Mouse (Mus musculus) forebrain, embryonic 10.5 days (tissue): ENCODE results near the gene Cdr2l. TPM values are rescaled to one million over a fixed set of nuclear protein-coding genes. Genes with fewer than 3 reads are reported as not detected.
A peak's percentile ranks its signal among the peaks of the same experiment; 100 is the strongest.

Experiments
- DNase-seq: peaks from one replicate; pipeline ENCODE4 v3.0.0-alpha.2; 2017; ENCODE audit warnings: low spot score; ENCODE audit errors: extremely low spot score
- H3K27ac ChIP-seq: fragments of 300-500 bp; sonication (generic); 2 replicates; pipeline ENCODE4 v1.5.1; 2016; ENCODE audit warnings: mild to moderate bottlenecking
- H3K27me3 ChIP-seq: fragments of 300-500 bp; sonication (generic); 2 replicates; pipeline ENCODE4 v1.6.1; 2016; ENCODE audit warnings: mild to moderate bottlenecking; ENCODE audit not compliant: poor library complexity, severe bottlenecking
- H3K36me3 ChIP-seq: fragments of 300-500 bp; sonication (generic); replicated peaks from 2 replicates; pipeline ENCODE4 v1.6.1; 2016; ENCODE audit warnings: mild to moderate bottlenecking, moderate library complexity
- H3K4me1 ChIP-seq: fragments of 300-500 bp; sonication (generic); 2 replicates; pipeline ENCODE4 v1.6.1; 2016
- H3K4me3 ChIP-seq: fragments of 300-500 bp; sonication (generic); 2 replicates; pipeline ENCODE4 v1.5.1; 2016; ENCODE audit warnings: mild to moderate bottlenecking, moderate library complexity
- H3K9me3 ChIP-seq: fragments of 300-500 bp; sonication (generic); 2 replicates; pipeline ENCODE4 v1.6.1; 2016; ENCODE audit warnings: mild to moderate bottlenecking, moderate library complexity
- WGBS: fragments of 180-500 bp; shearing (Covaris S2); methylation state at CpG from one replicate; pipeline ENCODE4 v1.1.7; 2016; 5-methylcytosine and 5-hydroxymethylcytosine counted together
- polyA plus RNA-seq: library from polyadenylated mRNA; unstranded; fragments of >200 nt; fragmentation: Nextera tagmentation; extraction: Ambion mirVana; gene quantifications from 2 replicates; pipeline ENCODE4 v1.2.1, GENCODE M21; 2016

Cdr2l gene
- polyA plus RNA-seq: 21.1 and 21.8 TPM in 2 replicates

DNA sequence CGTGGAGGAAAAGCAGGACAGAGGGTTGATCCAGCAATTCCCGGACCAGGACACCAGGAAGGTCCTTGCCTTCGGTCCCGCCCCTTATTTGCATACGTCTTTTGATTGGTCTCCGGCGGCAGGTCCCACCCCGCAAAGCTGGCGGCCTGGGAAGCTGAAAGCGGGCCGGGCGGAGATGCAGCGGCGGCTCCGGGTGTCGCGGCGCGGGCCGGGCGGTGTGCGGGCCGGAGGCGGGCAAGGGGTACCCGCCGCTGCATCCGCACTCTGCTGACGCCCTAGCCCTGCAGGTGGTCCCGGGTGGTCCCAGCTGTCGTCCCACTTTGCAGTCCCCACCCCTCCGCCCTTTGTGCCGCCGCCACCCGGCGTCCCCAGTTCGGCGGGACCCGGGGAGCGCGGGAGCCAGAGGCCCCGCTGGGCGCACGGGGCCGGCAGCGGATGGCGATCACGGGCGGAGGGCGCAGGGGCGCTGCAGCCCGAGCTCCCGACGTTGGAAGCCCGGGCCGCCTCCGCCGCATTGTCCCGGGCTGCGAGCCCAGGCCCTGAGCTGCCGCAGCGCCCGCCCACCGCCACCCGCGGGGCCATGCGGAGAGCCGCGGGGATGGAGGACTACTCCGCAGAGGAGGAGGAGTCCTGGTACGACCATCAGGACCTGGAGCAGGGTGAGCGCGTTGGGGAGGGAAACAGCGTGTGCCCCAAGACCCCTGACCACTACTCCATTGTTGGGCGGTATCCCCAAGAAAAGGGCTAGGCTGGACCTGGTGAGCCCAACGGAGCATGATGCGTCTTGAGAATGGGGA lies at the start of gene Cdr2l:
Cdr2l (plus strand) TSS at position 174 of the 797 bp plus-strand sequence.
- Histone ChIP-seq H3K9me3 (peaks cover 6% of the 10 kb centered on the region; the same call in 1 of the 2 replicates), H3K4me3 (peak within 1 kb of the TSS; percentile 95), H3K4me1 (peaks cover 51% of the 10 kb centered on the region), H3K36me3 (peaks cover 17% of the 10 kb centered on the region; the same call in 1 of the 2 replicates), H3K27me3 (0 out of 2 replicates have a peak, but pooled peaks cover under 1% of the 10 kb centered on the region), H3K27ac (peak within 1 kb of the TSS; percentile 98)
- DNase-seq: peak; percentile 90
- WGBS: under 1% methylated on average over 75 of the region's 76 CpGs

GRCm38 (mm10) chr11:115334531-115334930 lies 47.2 kb upstream of the Cdr2l start, which contains the start of gene Otop3:
Otop3 (plus strand) TSS chr11:115334731.
- peaks cover 35% of the 10 kb centered on the region for H3K4me1 ChIP-seq
- peaks cover 88% of the 10 kb centered on the region for H3K27me3 ChIP-seq
- no peak within 1 kb of the TSS for H3K27ac ChIP-seq
- H3K36me3 ChIP-seq: no peaks in the 10 kb centered on the region
- WGBS: 3% methylated on average over 29 of the region's 29 CpGs
- peak within 1 kb of the TSS; percentile 44 for H3K4me3 ChIP-seq
- H3K9me3 ChIP-seq: no peaks in the 10 kb centered on the region
- no peak for DNase-seq

DNA sequence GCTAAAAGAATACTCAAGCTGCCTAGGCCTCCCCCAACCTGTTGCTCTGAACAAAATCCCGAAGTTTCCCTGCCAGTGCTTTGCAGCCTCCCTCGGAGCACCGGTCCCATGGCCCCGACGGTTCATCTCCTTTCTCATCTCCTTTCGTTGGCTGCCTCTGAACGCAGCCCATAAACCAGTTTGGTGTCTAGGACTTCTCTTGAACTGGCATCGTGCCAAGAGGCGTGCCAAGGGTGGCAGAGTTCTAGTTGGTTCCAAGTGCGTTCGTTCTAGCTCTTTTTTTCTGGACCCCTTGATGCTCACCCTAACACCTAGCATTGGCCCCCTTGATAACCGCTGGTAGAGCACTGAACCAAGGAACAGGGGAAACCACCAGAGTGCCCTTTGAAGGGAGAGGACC lies 46.5 kb upstream of the Cdr2l start:
- Histone ChIP-seq H3K9me3 (no peaks in the 10 kb centered on the region), H3K4me3 (no peak overlapping the region), H3K36me3 (no peaks in the 10 kb centered on the region), H3K4me1 (peaks cover 35% of the 10 kb centered on the region), H3K27ac (no peak overlapping the region), H3K27me3 (peaks cover 88% of the 10 kb centered on the region)
- no peak for DNase-seq
- 60% methylated on average over 12 of the region's 12 CpGs for WGBS

DNA sequence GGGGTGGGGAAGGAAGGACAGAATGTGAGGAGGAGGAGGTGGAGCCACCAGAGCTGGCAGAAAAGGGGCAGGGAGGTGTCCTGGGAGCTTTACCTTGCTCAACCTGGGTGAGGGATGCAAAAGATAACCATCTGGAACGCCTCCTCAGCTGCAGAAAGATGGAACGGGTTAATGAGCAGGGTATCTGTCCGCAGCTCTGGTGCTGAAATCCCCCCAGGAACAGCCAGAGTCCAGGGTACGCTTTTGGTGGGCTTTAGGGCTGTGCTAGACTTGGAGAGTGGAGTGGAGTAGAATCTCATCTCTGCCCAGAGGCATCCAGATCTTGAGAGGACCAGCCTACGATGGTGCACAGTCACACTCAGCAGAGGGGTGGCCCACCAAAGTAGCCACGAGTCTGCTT lies 45.6 kb upstream of the Cdr2l start:
- H3K9me3 ChIP-seq: no peaks in the 10 kb centered on the region
- peaks cover 87% of the 10 kb centered on the region for H3K27me3 ChIP-seq
- no peak overlapping the region for H3K4me3 ChIP-seq
- H3K36me3 ChIP-seq: no peaks in the 10 kb centered on the region
- 18% methylated on average over 6 of the region's 6 CpGs for WGBS
- H3K27ac ChIP-seq: no peak overlapping the region
- DNase-seq: no peak
- peaks cover 35% of the 10 kb centered on the region for H3K4me1 ChIP-seq

- Histone ChIP-seq H3K27ac (no peak overlapping the region), H3K9me3 (no peaks in the 10 kb centered on the region), H3K4me1 (peaks cover 35% of the 10 kb centered on the region), H3K36me3 (no peaks in the 10 kb centered on the region), H3K4me3 (no peak overlapping the region), H3K27me3 (peaks cover 79% of the 10 kb centered on the region)
- DNase-seq: no peak
- 66% methylated on average over 3 of the region's 3 CpGs for WGBS
Observed at GRCm38 (mm10) chr11:115337350-115337749, 44.4 kb upstream of the Cdr2l start.

DNA sequence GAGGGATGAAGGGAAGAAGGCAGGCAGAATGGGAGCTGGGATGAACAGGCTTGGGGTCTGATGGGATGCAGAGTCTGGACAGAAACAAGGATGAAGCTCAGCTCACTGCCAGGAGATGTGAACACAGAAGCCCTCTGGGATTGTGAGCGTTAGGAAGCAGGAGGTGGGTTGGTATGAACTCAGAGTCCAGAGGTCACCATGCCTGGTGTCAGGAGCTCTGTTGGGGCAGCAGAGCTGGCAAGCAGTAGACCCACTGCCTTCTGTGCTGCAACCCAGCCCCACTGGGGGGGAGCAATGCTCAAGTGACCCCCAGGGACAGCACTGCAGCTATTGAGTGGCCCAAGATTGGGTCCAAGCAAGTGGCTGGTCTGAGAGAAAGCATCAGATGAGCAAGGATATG lies 43.9 kb upstream of the Cdr2l start:
- WGBS: 67% methylated on average over 1 of the region's 1 CpGs
- peaks cover 75% of the 10 kb centered on the region for H3K27me3 ChIP-seq
- no peak for DNase-seq

GRCm38 (mm10) chr11:115341246-115341645 lies 40.5 kb upstream of the Cdr2l start:
- 88% methylated on average over 2 of the region's 2 CpGs for WGBS
- no peak overlapping the region for H3K4me3 ChIP-seq
- no peaks in the 10 kb centered on the region for H3K36me3 ChIP-seq
- no peaks in the 10 kb centered on the region for H3K9me3 ChIP-seq
- peaks cover 20% of the 10 kb centered on the region for H3K4me1 ChIP-seq
- no peak for DNase-seq
- H3K27ac ChIP-seq: no peak overlapping the region
- peaks cover 72% of the 10 kb centered on the region for H3K27me3 ChIP-seq

More for the DNA sequence above, 43.9 kb upstream of the Cdr2l start:
- Histone ChIP-seq H3K27ac (no peak overlapping the region), H3K4me1 (peaks cover 32% of the 10 kb centered on the region), H3K36me3 (no peaks in the 10 kb centered on the region), H3K4me3 (no peak overlapping the region), H3K9me3 (no peaks in the 10 kb centered on the region)

DNA sequence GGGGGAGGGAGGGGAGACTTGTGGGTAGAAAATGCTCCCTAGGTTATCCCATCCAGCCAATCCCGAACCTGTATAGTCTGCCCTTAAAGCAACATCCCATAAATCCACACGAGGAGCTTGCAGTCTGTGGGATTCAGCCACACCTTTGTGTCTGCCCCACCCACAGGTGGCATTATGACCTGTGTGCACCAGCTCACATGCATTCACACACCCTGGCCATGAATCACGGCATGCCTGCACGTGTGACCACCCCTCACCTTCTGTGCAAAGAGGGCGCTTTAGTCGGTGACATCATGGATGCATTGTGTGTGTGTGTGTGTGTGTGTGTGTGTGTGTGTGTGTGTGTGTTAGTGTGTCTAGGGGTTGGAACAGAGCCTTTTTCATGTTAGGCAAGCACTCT lies 39.9 kb upstream of the Cdr2l start:
- no peaks in the 10 kb centered on the region for H3K36me3 ChIP-seq
- H3K27ac ChIP-seq: no peak overlapping the region
- H3K4me1 ChIP-seq: peaks cover 25% of the 10 kb centered on the region
- peaks cover 72% of the 10 kb centered on the region for H3K27me3 ChIP-seq
- no peaks in the 10 kb centered on the region for H3K9me3 ChIP-seq
- DNase-seq: no peak
- H3K4me3 ChIP-seq: no peak overlapping the region
- 72% methylated on average over 6 of the region's 6 CpGs for WGBS

DNA sequence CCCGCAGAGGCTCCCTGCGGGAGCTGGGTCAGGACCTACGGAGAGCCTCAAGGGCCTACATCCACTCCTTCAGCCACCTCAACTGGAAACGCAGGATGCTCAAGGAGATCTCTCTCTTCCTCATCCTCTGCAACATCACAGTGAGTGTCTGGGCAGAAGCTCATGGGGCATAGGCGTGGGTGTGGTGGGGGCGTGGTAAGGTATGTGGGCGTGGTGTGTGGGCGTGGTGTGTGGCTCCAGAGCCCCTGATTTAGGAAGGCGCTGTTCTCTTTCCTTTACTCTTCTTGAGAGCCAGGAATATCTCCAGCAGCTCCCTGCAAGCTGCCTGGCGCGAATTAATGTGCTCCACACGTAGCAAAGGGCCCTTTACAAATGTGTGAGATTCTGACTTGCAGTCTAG lies 36.7 kb upstream of the Cdr2l start:
- Histone ChIP-seq H3K4me3 (no peak overlapping the region), H3K27ac (no peak overlapping the region), H3K9me3 (no peaks in the 10 kb centered on the region), H3K36me3 (no peaks in the 10 kb centered on the region), H3K4me1 (peaks cover 38% of the 10 kb centered on the region), H3K27me3 (peaks cover 68% of the 10 kb centered on the region)
- WGBS: 11% methylated on average over 12 of the region's 12 CpGs
- DNase-seq: no peak

GRCm38 (mm10) chr11:115345515-115345914 lies 36.2 kb upstream of the Cdr2l start:
- no peak for DNase-seq
- Histone ChIP-seq H3K36me3 (no peaks in the 10 kb centered on the region), H3K27me3 (peaks cover 68% of the 10 kb centered on the region), H3K4me3 (no peak overlapping the region), H3K9me3 (no peaks in the 10 kb centered on the region), H3K27ac (no peak overlapping the region), H3K4me1 (peaks cover 38% of the 10 kb centered on the region)
- 47% methylated on average over 7 of the region's 7 CpGs for WGBS

DNA sequence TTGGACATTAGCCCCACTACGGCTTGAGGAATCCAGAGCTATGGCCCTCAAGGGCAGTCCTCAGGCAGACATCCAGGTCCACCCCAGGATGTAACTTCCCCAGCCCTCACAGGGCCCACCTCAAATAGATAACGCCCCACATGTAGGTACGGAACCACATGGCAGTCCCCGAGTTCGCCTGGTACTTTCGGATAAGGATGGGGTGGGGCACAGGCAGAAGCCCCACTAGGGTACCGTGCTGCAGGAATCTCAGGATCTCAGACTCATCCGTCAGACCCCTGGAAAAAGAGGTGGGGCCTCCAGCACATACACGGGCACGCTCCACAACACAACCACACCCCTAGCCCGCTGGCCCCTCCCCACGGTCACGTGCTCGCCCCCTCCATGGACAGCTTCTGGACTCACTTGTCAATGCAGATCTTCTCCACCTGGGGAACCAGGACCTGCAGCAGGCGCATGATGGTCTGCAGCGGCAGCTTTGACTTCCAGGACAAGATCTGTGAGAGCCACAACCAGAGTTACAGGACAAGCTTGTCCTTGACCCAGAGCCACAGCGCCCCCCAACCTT lies 33.0 kb upstream of the Cdr2l start:
- Histone ChIP-seq H3K9me3 (no peaks in the 10 kb centered on the region), H3K27me3 (peaks cover 68% of the 10 kb centered on the region)
- WGBS: 64% methylated on average over 17 of the region's 17 CpGs

GRCm38 (mm10) chr11:115349976-115350375 lies 31.7 kb upstream of the Cdr2l start:
- peaks cover 11% of the 10 kb centered on the region for H3K36me3 ChIP-seq
- H3K4me1 ChIP-seq: peaks cover 39% of the 10 kb centered on the region
- H3K27me3 ChIP-seq: peaks cover 63% of the 10 kb centered on the region
- no peak for DNase-seq
- H3K27ac ChIP-seq: no peak overlapping the region
- 83% methylated on average over 4 of the region's 4 CpGs for WGBS
- no peak overlapping the region for H3K4me3 ChIP-seq
- no peaks in the 10 kb centered on the region for H3K9me3 ChIP-seq

More for the DNA sequence above, 33.0 kb upstream of the Cdr2l start:
- Histone ChIP-seq H3K4me3 (no peak overlapping the region), H3K4me1 (peaks cover 38% of the 10 kb centered on the region), H3K27ac (no peak overlapping the region), H3K36me3 (peaks cover 11% of the 10 kb centered on the region)
- DNase-seq: no peak

DNA sequence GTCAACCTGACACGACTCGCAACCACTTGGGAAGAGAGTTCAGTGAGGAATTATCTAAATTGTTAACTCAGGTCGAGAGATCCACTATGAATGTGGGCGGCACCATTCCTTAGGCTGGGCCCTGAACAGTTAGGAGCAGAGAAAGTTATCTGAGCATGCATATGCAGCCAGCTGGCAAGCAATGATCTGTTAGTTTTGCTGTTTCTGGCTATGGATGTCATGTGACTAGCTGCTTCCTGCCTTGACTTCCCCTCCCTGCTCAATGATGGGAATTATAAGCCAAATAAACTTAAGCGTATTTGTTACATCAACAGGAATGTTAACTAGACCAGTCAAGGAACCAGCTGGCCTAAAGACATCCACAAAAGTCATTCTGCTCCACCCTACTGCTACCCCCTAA lies 28.3 kb upstream of the Cdr2l start:
- Histone ChIP-seq H3K27me3 (peaks cover 53% of the 10 kb centered on the region), H3K4me1 (peaks cover 27% of the 10 kb centered on the region), H3K27ac (no peak overlapping the region), H3K4me3 (no peak overlapping the region), H3K9me3 (no peaks in the 10 kb centered on the region), H3K36me3 (peaks cover 15% of the 10 kb centered on the region)
- no peak for DNase-seq
- WGBS: 88% methylated on average over 5 of the region's 5 CpGs
